Mouse (Mus musculus): ENCODE results near the gene Edrf1. TPM values are rescaled to one million over a fixed set of nuclear protein-coding genes. Genes with fewer than 3 reads are reported as not detected.
A peak's percentile ranks its signal among the peaks of the same experiment; 100 is the strongest.

Gene Edrf1
- polyA plus RNA-seq, 1 experiment from 2014 or later = 14.3 TPM

DNA sequence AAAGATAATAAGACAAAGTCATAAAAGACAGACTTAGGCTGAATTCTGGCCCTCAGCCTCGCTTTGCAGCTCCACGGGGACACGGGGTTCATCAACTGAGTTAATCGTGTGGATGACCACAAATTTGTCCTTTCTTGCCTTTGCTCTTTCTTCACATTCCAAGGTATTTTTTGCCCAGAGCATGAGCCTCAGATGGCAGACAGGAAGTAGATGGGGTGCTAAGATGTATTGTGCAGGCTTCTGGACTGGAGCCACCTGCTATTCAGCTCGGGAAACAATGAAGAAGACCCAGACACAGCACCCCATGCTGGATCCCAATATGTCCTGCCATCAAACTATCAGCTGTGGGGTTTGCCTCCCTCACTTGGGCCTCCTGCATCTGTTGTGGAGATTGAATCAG lies 30.0 kb upstream of the Edrf1 start:
- no peak for TF ChIP-seq CTCF (IDR thresholded peaks at IDR 0.05; ENCODE audit: low read depth)
- Histone ChIP-seq H3K4me2 (ENCODE audit: low read length) (no peak overlapping the region), H3K9ac (ENCODE audit: low read depth, low read length) (no peak overlapping the region), H3K4me1 (replicated peaks; ENCODE audit: insufficient read depth, low read length) (no peaks in the 10 kb centered on the region; the same call in 1 of the 2 replicates), H3K27me3 (ENCODE audit: insufficient read depth, low read length) (no peaks in the 10 kb centered on the region), H3K36me3 (ENCODE audit: insufficient read depth, low read length) (no peaks in the 10 kb centered on the region), H3K4me3 (replicated peaks; ENCODE audit: low read depth, low read length) (no peak overlapping the region), H3K9me3 (replicated peaks; ENCODE audit: low read length) (no peaks in the 10 kb centered on the region), H3K27ac (no peak overlapping the region)
- DNase-seq (ENCODE audit: low spot score) (no peak), ATAC-seq (replicated peaks; ENCODE audit: low FRiP score, low read depth) (no peak)
- WGBS = 34% methylated on average over 5 of the region's 5 CpGs

DNA sequence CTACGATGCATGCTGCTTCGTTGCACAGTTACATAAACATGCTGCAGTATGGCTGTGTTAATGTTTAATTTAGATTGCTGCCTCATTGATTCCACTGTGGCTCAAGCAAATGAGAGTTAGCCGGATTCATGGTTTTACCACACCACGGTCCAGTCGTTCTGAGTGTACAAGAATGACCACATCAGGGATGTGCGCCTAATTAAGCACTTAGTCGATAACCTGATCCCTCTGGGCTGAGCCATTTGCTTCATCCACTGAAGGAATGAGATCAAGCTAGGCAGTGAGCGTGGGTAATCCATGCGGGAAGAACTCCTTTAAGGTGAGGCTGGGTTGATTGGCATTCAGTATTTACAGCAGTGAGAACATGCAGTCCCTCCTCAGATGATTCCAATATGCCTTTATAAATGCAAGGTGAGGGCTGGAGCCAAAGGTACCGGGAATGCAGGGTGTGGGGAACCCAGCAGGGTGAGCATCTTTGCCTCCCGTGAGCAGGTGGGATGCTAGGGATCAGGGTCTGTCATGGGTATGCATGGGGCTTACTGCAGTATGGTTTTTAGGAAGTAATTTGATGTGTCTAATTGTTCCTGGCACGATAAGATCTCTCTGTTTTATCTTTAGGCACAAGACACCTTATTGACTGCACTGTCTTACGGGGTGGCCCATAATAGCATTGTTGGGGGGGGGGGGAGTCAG lies 29.3 kb upstream of the Edrf1 start:
- H3K9me3 ChIP-seq (replicated peaks; ENCODE audit: low read length) = no peaks in the 10 kb centered on the region
- peak; percentile 65 for DNase-seq (ENCODE audit: low spot score)
- peak overlapping the region; percentile 43 for H3K4me2 ChIP-seq (ENCODE audit: low read length)
- no peak for TF ChIP-seq CTCF (IDR thresholded peaks at IDR 0.05; ENCODE audit: low read depth)
- ATAC-seq (replicated peaks; ENCODE audit: low FRiP score, low read depth) = peak; percentile 59
- no peak overlapping the region for H3K9ac ChIP-seq (ENCODE audit: low read depth, low read length)
- 0 out of 2 replicates have a peak overlapping the region, but pooled peaks have one; percentile 39 for H3K27ac ChIP-seq
- H3K4me3 ChIP-seq (replicated peaks; ENCODE audit: low read depth, low read length) = no peak overlapping the region
- no peaks in the 10 kb centered on the region for H3K36me3 ChIP-seq (ENCODE audit: insufficient read depth, low read length)
- no peaks in the 10 kb centered on the region; the same call in 1 of the 2 replicates for H3K4me1 ChIP-seq (replicated peaks; ENCODE audit: insufficient read depth, low read length)
- WGBS = 34% methylated on average over 13 of the region's 13 CpGs
- H3K27me3 ChIP-seq (ENCODE audit: insufficient read depth, low read length) = no peaks in the 10 kb centered on the region

DNA sequence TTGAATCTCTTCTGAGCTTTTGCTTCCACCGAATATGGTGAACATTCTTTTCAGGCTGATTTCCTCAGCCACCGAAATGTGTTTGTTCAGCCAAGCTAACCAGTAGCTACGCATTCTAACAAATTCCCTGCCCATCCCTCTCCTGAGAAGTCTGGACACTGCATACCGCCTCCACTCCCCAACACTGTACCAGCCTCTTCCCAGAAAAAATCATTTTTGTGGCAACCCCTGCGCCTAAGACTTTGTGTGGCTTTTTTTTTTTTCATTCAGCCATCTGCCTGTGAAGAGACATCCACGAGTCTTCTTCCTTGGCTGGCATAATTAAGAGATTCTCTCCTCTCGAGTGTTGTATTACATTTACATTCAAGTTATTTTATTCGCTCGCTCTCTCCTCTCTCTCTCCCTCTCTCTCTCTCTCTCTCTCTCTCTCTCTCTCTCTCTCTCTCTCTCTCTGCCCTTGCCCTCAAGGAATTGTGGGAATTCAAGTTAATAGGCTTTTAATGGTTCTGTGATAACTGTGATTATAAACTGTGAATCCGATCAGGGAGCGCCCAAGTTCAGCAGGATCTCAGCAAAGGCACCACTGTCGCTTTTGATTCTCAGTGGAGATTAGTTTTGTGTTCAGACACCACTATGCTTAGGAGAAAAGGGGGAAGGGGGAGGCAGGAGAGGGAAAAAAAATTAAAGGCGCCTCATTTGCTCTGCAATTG lies 28.6 kb upstream of the Edrf1 start:
- H3K4me2 ChIP-seq (ENCODE audit: low read length) = peak overlapping the region; percentile 43
- H3K4me3 ChIP-seq (replicated peaks; ENCODE audit: low read depth, low read length) = no peak overlapping the region
- WGBS = 38% methylated on average over 13 of the region's 13 CpGs
- ATAC-seq (replicated peaks; ENCODE audit: low FRiP score, low read depth) (no peak), DNase-seq (ENCODE audit: low spot score) (no peak)
- H3K9ac ChIP-seq (ENCODE audit: low read depth, low read length) = no peak overlapping the region
- H3K9me3 ChIP-seq (replicated peaks; ENCODE audit: low read length) = no peaks in the 10 kb centered on the region
- no peaks in the 10 kb centered on the region; the same call in 1 of the 2 replicates for H3K4me1 ChIP-seq (replicated peaks; ENCODE audit: insufficient read depth, low read length)
- no peak for TF ChIP-seq CTCF (IDR thresholded peaks at IDR 0.05; ENCODE audit: low read depth)
- no peaks in the 10 kb centered on the region for H3K27me3 ChIP-seq (ENCODE audit: insufficient read depth, low read length)
- no peaks in the 10 kb centered on the region for H3K36me3 ChIP-seq (ENCODE audit: insufficient read depth, low read length)
- H3K27ac ChIP-seq = no peak overlapping the region

DNA sequence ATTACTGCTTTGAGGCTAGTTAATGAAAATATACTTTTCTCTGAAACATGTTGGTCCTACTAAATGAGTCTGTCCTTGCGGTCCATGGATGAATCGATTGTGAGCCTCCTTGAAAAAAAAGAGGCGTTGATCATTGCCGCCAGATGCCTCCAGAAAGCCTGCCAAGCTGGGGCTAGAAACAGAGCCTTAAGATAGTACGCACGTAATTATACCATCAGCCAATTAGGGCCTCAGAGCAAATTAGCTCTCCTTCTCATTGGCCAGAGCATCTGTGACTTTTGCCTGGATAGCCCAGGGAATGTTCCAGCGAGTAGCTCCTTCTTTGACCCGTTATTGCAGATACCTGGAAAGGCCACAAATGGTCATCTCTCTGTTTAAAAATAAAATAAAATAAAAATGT lies 27.8 kb upstream of the Edrf1 start:
- Histone ChIP-seq H3K9me3 (replicated peaks; ENCODE audit: low read length) (no peaks in the 10 kb centered on the region), H3K27ac (no peak overlapping the region), H3K4me3 (replicated peaks; ENCODE audit: low read depth, low read length) (no peak overlapping the region), H3K9ac (ENCODE audit: low read depth, low read length) (no peak overlapping the region), H3K36me3 (ENCODE audit: insufficient read depth, low read length) (no peaks in the 10 kb centered on the region), H3K4me2 (ENCODE audit: low read length) (no peak overlapping the region), H3K27me3 (ENCODE audit: insufficient read depth, low read length) (no peaks in the 10 kb centered on the region), H3K4me1 (replicated peaks; ENCODE audit: insufficient read depth, low read length) (no peaks in the 10 kb centered on the region; the same call in 1 of the 2 replicates)
- WGBS = 69% methylated on average over 8 of the region's 8 CpGs
- TF ChIP-seq CTCF (IDR thresholded peaks at IDR 0.05; ENCODE audit: low read depth) = no peak
- DNase-seq (ENCODE audit: low spot score) = no peak
- ATAC-seq (replicated peaks; ENCODE audit: low FRiP score, low read depth) = no peak

DNA sequence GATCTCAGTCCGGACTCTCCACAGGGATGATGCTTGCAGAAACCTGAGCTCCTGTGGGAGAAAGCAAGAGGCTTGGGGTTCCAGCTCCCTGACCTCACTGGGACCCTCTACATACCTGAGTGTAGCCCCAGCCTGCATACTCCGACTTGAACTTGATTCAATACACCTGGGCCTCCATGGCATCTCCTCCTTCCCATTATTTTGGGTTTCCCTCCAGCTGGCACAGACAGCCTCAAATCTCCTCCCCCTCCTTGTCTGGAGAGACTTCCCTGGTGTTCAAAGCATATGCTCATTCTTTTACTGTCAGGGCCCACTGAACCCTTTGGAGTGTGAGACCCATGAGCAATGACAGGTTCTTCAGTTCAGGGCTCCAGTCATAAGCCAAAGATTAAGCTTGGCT lies 24.4 kb upstream of the Edrf1 start:
- H3K9ac ChIP-seq (ENCODE audit: low read depth, low read length) = no peak overlapping the region

DNA sequence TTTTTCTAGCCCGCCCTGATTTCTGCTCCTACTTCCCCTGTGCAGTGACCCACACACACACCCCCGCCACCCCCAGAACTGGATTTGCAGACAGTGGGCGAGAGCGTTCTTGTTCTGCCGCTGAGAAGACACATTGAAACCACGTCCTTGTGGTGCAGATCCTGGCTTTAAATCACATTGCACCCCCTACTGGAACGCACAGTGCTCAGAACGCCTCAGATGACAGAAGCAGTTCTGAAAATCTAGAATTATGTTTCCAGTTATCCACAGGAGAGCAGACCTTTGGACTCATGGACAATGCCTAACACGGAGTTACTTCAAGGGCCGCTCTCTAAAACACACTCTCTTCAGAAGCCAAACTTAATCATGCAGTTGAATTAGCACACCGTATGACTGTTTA lies 16.6 kb upstream of the Edrf1 start:
- H3K27me3 ChIP-seq (ENCODE audit: insufficient read depth, low read length) = no peaks in the 10 kb centered on the region
- no peak overlapping the region for H3K9ac ChIP-seq (ENCODE audit: low read depth, low read length)
- H3K27ac ChIP-seq = no peak overlapping the region

More for the DNA sequence above, 24.4 kb upstream of the Edrf1 start:
- DNase-seq (ENCODE audit: low spot score) (no peak), ATAC-seq (replicated peaks; ENCODE audit: low FRiP score, low read depth) (no peak)
- H3K36me3 ChIP-seq (ENCODE audit: insufficient read depth, low read length) = no peaks in the 10 kb centered on the region
- H3K4me2 ChIP-seq (ENCODE audit: low read length) = no peak overlapping the region
- H3K4me3 ChIP-seq (replicated peaks; ENCODE audit: low read depth, low read length) = no peak overlapping the region
- no peak overlapping the region for H3K27ac ChIP-seq
- H3K27me3 ChIP-seq (ENCODE audit: insufficient read depth, low read length) = no peaks in the 10 kb centered on the region
- TF ChIP-seq CTCF (IDR thresholded peaks at IDR 0.05; ENCODE audit: low read depth) = no peak
- no peaks in the 10 kb centered on the region; the same call in 1 of the 2 replicates for H3K4me1 ChIP-seq (replicated peaks; ENCODE audit: insufficient read depth, low read length)
- WGBS = 62% methylated on average over 2 of the region's 2 CpGs
- no peaks in the 10 kb centered on the region for H3K9me3 ChIP-seq (replicated peaks; ENCODE audit: low read length)

More for the DNA sequence above, 16.6 kb upstream of the Edrf1 start:
- ATAC-seq (replicated peaks; ENCODE audit: low FRiP score, low read depth) (no peak; the same call in 1 of the 2 replicates), DNase-seq (ENCODE audit: low spot score) (peak; percentile 72)
- peak; percentile 75 for TF ChIP-seq CTCF (IDR thresholded peaks at IDR 0.05; ENCODE audit: low read depth)
- Histone ChIP-seq H3K36me3 (ENCODE audit: insufficient read depth, low read length) (no peaks in the 10 kb centered on the region), H3K4me2 (ENCODE audit: low read length) (peak overlapping the region; percentile 41), H3K4me1 (replicated peaks; ENCODE audit: insufficient read depth, low read length) (no peaks in the 10 kb centered on the region), H3K4me3 (replicated peaks; ENCODE audit: low read depth, low read length) (no peak overlapping the region), H3K9me3 (replicated peaks; ENCODE audit: low read length) (no peaks in the 10 kb centered on the region)
- 14% methylated on average over 11 of the region's 11 CpGs for WGBS
